Mouse (Mus musculus) kidney, embryonic 16.5 days (tissue): ENCODE results near the gene Gm9376. TPM values are rescaled to one million over a fixed set of nuclear protein-coding genes. Genes with fewer than 3 reads are reported as not detected.

Source experiments
- ATAC-seq: fragments of 200-750 bp; cut with Nextera tagmentation; 2 replicates; pipeline ENCODE4 v1.8.0; 2017; ENCODE audit warnings: moderate TSS enrichment; ENCODE audit not compliant: low FRiP score, low TSS enrichment
- H3K27ac ChIP-seq: fragments of 300-500 bp; sonication (generic); 2 replicates; pipeline ENCODE4 v1.5.1; 2014; ENCODE audit warnings: low read length
- H3K27me3 ChIP-seq: fragments of 300-500 bp; sonication (generic); 2 replicates; pipeline ENCODE4 v1.6.1; 2014; ENCODE audit warnings: low read length, control low read depth, mixed read lengths; ENCODE audit not compliant: insufficient read depth
- H3K36me3 ChIP-seq: fragments of 300-500 bp; sonication (generic); 2 replicates; pipeline ENCODE4 v1.6.1; 2014; ENCODE audit warnings: low read length, control low read depth, mixed read lengths; ENCODE audit not compliant: insufficient read depth
- H3K4me1 ChIP-seq: fragments of 300-500 bp; sonication (generic); 2 replicates; pipeline ENCODE4 v1.6.1; 2014; ENCODE audit warnings: low read length, control low read depth, mixed read lengths; ENCODE audit not compliant: insufficient read depth
- H3K4me2 ChIP-seq: fragments of 300-500 bp; sonication (generic); replicated peaks from 2 replicates; pipeline ENCODE4 v1.6.1; 2014; ENCODE audit warnings: low read depth, low read length
- H3K4me3 ChIP-seq: fragments of 300-500 bp; sonication (generic); 2 replicates; pipeline ENCODE4 v1.5.1; 2014; ENCODE audit warnings: mild to moderate bottlenecking, low read length
- H3K9ac ChIP-seq: fragments of 300-500 bp; sonication (generic); replicated peaks from 2 replicates; pipeline ENCODE4 v1.6.1; 2014; ENCODE audit warnings: low read length
- H3K9me3 ChIP-seq: fragments of 300-500 bp; sonication (generic); 2 replicates; pipeline ENCODE4 v1.6.1; 2016; ENCODE audit warnings: low read length, control low read depth
- WGBS: fragments of 180-500 bp; shearing (Covaris S2); extraction: QIAGEN DNeasy Blood & Tissue Kit; methylation state at CpG from one replicate; pipeline ENCODE4 v1.1.7; 2014; 5-methylcytosine and 5-hydroxymethylcytosine counted together
- microRNA-seq: library from miRNA; unstranded; fragments of <30 nt; microRNA quantifications from one replicate; pipeline ENCODE4, GENCODE M21; 2016
- polyA plus RNA-seq: library from polyadenylated mRNA; unstranded; fragments of >200 nt; fragmentation: Nextera tagmentation; extraction: Ambion mirVana; gene quantifications from 2 replicates; pipeline ENCODE4 v1.2.1, GENCODE M21; 2015

Gm9376 gene
- polyA plus RNA-seq, 1 experiment from 2014 or later = not detected

DNA sequence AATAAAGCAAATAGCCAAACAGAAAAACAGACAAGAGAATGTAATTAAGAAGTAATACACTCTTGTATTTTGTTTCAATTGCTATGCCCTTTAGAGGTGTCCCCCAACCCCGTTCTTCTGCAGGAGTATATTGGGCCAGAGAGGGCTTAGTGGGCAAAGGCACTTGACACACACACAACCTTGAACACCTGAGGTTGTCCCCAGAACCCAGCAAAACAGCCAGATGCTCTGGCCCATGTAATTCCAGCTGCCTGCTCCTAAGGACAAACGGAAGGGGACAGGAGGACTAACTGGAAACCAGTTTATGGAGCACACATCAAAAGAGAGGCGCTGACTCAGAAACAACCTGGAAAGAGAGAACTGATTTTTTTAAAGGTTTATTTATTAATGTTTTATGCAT, 47.2 kb downstream of the Gm9376 start:
- H3K9me3 ChIP-seq = no peaks in the 10 kb centered on the region
- ATAC-seq = no peak
- H3K27me3 ChIP-seq = no peaks in the 10 kb centered on the region
- H3K4me2 ChIP-seq = no peak overlapping the region
- no peak overlapping the region for H3K9ac ChIP-seq
- no peaks in the 10 kb centered on the region for H3K4me1 ChIP-seq
- 90% methylated on average over 3 of the region's 3 CpGs for WGBS
- H3K4me3 ChIP-seq = no peak overlapping the region
- no peaks in the 10 kb centered on the region for H3K36me3 ChIP-seq
- H3K27ac ChIP-seq = no peak overlapping the region

- Histone ChIP-seq H3K4me1 (no peaks in the 10 kb centered on the region), H3K27me3 (peaks cover 16% of the 10 kb centered on the region), H3K9ac (no peak overlapping the region), H3K36me3 (no peaks in the 10 kb centered on the region), H3K9me3 (no peaks in the 10 kb centered on the region), H3K4me2 (no peak overlapping the region), H3K4me3 (no peak overlapping the region), H3K27ac (no peak overlapping the region)
- 60% methylated on average over 9 of the region's 9 CpGs for WGBS
- ATAC-seq = no peak
Observed at GRCm38 (mm10) chr14:118317260-118317659, 50.5 kb downstream of the Gm9376 start.

Small RNAs within 50 kb of the gene (microRNA-seq; reads per million reads assigned to microRNA genes)
- not detected for gene Mir6241

Other genes starting within 250 kb of the Gm9376 start
- gene Dct, start 214.7 kb upstream of the Gm9376 start, polyA plus RNA-seq = 0.76 and 1.2 TPM in 2 replicates
- 33.4 and 34.9 TPM in 2 replicates for gene Tgds, start 134.2 kb upstream of the Gm9376 start, polyA plus RNA-seq
- gene Gpr180, start 129.8 kb upstream of the Gm9376 start, polyA plus RNA-seq = 57.2 and 60.3 TPM in 2 replicates
- not detected in 2 replicates for gene Sox21, start 29.9 kb upstream of the Gm9376 start, polyA plus RNA-seq